Mouse (Mus musculus): ENCODE measurements around the gene Actc1.

- TF ChIP-seq CTCF (conservative IDR thresholded peaks at IDR 0.05; ENCODE audit: low read length) = no peak
- TF ChIP-seq NANOG (IDR thresholded peaks at IDR 0.05; ENCODE audit: borderline replicate concordance, low read length) = no peak
These were observed 49.1 kb upstream of the Actc1 start for GRCm38 (mm10) chr2:114102471-114102870.

All from E14TG2a.4 (cell line).